Mouse (Mus musculus) small intestine, adult 2 months (tissue): Measurements from ENCODE around the gene Emc10.

ENCODE experiments used
- CTCF ChIP-seq: fragments of 200-500 bp; IDR thresholded peaks from 2 replicates; pipeline ENCODE4 v1.5.1; 2012; ENCODE audit warnings: low read depth, mild to moderate bottlenecking, control low read depth, inconsistent platforms, low read length, moderate library complexity, mixed read lengths; ENCODE audit not compliant: insufficient replicate concordance, insufficient read length; ENCODE audit errors: extremely low read depth
- POLR2A ChIP-seq: fragments of 200-500 bp; IDR thresholded peaks from 2 replicates; pipeline ENCODE4 v1.6.1; 2012; ENCODE audit warnings: low read depth, mild to moderate bottlenecking, control low read depth, inconsistent platforms, low read length, moderate library complexity

DNA sequence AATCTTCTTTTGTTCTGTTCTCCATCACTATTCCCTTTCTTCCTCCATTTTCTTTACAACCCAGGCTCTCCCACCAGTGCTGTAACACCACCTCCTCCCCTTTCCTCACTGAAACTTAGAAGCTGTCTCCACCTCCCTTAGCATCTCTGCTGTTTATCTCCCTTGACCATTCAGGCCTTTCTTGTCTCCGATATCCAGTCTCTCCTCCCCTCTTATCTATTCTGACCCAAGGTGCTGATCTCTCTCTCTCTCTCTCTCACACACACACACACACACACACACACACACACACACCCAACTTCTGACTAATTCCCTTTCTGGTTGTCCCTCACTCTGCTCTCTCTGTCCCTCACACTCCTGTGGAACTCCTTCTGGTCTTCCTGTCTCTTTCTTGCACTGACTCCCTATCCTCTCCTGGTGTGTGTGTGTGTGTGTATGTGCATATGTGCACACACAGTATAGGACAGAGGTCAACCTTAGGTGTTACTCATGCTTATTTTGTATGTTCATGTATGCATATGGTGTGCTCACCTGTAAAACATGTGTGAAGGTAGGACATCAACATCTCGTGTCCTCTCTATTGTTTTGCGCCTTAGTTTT lies 13.4 kb downstream of the Emc10 start:
- no peak for TF ChIP-seq POLR2A
- TF ChIP-seq CTCF, result no peak
